Mouse (Mus musculus): ENCODE measurements around the gene Cd3g. TPM values are rescaled to one million over a fixed set of nuclear protein-coding genes. Genes with fewer than 3 reads are reported as not detected.

Gene Cd3g
- 0.24 and 0.44 TPM in 2 replicates for polyA plus RNA-seq (2021; fragmentation: Nextera tagmentation)
- long read RNA-seq, experiment 1 = 0 reads
- long read RNA-seq, experiment 2 = 0 reads

GRCm38 (mm10) chr9:44980242-44980641 lies at the start of gene Cd3g:
TSS of gene Cd3g (minus strand) at chr9:44980431.

GRCm38 (mm10) chr9:45009180-45010078 lies 29.2 kb upstream of the Cd3g start, which contains the start of gene Cd3e:
TSS of gene Cd3e (minus strand) at chr9:45009627.

DNA sequence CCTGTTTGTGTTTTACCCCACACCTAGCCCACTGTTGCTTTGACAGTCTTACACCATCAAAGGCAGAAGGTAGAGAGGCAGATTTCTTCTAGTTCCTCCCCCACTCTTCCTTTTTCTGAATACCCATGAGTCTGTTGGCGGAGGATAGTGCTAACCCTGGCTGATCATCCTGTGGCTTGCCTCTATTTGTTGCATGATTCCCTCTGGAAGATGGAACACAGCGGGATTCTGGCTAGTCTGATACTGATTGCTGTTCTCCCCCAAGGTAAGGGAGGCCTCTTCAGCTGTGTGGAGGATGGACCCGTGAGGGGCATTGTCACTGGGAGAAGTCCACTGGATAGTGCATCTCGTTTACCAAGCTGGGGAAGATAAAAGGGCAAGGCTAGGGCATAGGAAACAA lies 1.4 kb upstream of the Cd3g start, which contains the start of gene Cd3d:
Cd3d (plus strand) TSS at position 111 of the 400 bp plus-strand sequence.

DNA sequence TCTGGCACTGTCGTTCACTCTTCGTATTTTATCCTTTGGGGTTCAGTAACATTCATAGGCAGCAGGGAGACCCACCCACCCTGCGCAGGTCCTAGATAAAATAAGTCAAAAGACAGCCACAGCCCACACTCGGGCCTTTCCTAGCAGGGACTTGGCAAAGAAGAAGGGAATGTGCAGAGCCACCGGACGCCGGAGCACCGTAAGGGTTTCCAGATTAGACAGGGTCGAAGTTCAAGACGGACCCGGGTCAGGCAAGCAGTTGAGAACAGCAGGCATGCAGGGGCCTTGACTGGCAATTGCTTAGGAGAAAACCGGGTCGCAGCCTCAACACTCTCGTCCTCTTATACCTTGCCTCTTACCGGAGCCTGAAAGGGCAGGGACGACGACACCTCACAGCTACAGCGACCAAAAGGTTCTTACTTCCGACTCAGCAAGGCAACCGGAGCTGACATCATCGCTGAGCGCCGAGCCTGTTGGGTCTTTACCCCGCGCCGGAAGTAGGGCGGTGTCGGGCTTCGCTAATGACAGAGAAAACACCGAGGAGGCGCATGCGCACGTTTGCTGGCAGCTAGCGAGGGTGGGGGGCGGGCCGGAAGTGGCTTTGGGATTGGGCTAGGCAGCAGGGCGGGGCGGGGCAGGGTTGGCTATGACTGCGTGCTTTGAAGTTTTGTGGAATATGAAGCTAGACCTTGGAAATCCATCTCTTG lies 15.0 kb downstream of the Cd3g start, which contains the start of gene Ube4a:
Ube4a (minus strand) TSS at position 475 of the 707 bp plus-strand sequence.

GRCm38 (mm10) chr9:44920374-44921122 lies 59.7 kb downstream of the Cd3g start, which contains the start of gene Atp5l:
TSS of gene Atp5l (minus strand) at chr9:44920742.

Other genes starting within 250 kb of the Cd3g start
- 9.2 and 10.1 TPM in 2 replicates for gene Phldb1, start 245.2 kb downstream of the Cd3g start, polyA plus RNA-seq (2021; fragmentation: Nextera tagmentation)
- gene Arcn1, start 212.6 kb downstream of the Cd3g start, polyA plus RNA-seq (2021; fragmentation: Nextera tagmentation) = 41.7 and 45.5 TPM in 2 replicates
- 60.9 and 65.4 TPM in 2 replicates for gene Ift46, start 212.5 kb downstream of the Cd3g start, polyA plus RNA-seq (2021; fragmentation: Nextera tagmentation)
- gene Tmem25, start 181.1 kb downstream of the Cd3g start, polyA plus RNA-seq (2021; fragmentation: Nextera tagmentation) = 50.8 and 62.4 TPM in 2 replicates
- gene Ttc36, start 177.4 kb downstream of the Cd3g start, polyA plus RNA-seq (2021; fragmentation: Nextera tagmentation) = not detected in 2 replicates
- 4.4 and 4.8 TPM in 2 replicates for gene Kmt2a, start 99.1 kb downstream of the Cd3g start, polyA plus RNA-seq (2021; fragmentation: Nextera tagmentation)
- 1,476 and 1,758 TPM in 2 replicates for gene Atp5l, start 59.7 kb downstream of the Cd3g start, polyA plus RNA-seq (2021; fragmentation: Nextera tagmentation)
- gene Ube4a, start 14.8 kb downstream of the Cd3g start, polyA plus RNA-seq (2021; fragmentation: Nextera tagmentation) = 42.6 and 43.5 TPM in 2 replicates
- 0.24 and 0.25 TPM in 2 replicates for gene Cd3d, start 1.4 kb upstream of the Cd3g start, polyA plus RNA-seq (2021; fragmentation: Nextera tagmentation)
- gene Cd3e, start 29.2 kb upstream of the Cd3g start, polyA plus RNA-seq (2021; fragmentation: Nextera tagmentation) = 0.15 TPM in 1 of 2 replicates, not detected in the other
- gene Mpzl2, start 59.4 kb upstream of the Cd3g start, polyA plus RNA-seq (2021; fragmentation: Nextera tagmentation) = 0.23 and 0.65 TPM in 2 replicates
- gene Mpzl3, start 74.8 kb upstream of the Cd3g start, polyA plus RNA-seq (2021; fragmentation: Nextera tagmentation) = 1.1 TPM in 2 replicates
- gene Jaml, start 98.8 kb upstream of the Cd3g start, polyA plus RNA-seq (2021; fragmentation: Nextera tagmentation) = 0.18 and 0.26 TPM in 2 replicates
- 256 and 455 TPM in 2 replicates for gene Scn2b, start 137.4 kb upstream of the Cd3g start, polyA plus RNA-seq (2021; fragmentation: Nextera tagmentation)
- gene Scn4b, start 158.0 kb upstream of the Cd3g start, polyA plus RNA-seq (2021; fragmentation: Nextera tagmentation) = 2.8 and 2.9 TPM in 2 replicates
- gene BC049352, start 201.6 kb upstream of the Cd3g start, polyA plus RNA-seq (2021; fragmentation: Nextera tagmentation) = 0.87 and 1.0 TPM in 2 replicates
- gene Tmprss4, start 223.7 kb upstream of the Cd3g start, polyA plus RNA-seq (2021; fragmentation: Nextera tagmentation) = not detected in 2 replicates

Data from layer of hippocampus, adult 6 months (tissue).